Mouse (Mus musculus) hindlimb bud, embryonic 11.5 days (tissue): ENCODE measurements around the gene Nemf.
"Not testable (repeated sequence)": the region's sequence is repeated elsewhere in the genome, so short reads cannot be mapped to it uniquely, and the experiment has no call there.

Source experiments
- DNase-seq: peaks from one replicate; pipeline ENCODE4 v3.0.0-alpha.2; 2012; ENCODE audit warnings: low read depth, low spot score; ENCODE audit errors: extremely low spot score

The Nemf gene

DNA sequence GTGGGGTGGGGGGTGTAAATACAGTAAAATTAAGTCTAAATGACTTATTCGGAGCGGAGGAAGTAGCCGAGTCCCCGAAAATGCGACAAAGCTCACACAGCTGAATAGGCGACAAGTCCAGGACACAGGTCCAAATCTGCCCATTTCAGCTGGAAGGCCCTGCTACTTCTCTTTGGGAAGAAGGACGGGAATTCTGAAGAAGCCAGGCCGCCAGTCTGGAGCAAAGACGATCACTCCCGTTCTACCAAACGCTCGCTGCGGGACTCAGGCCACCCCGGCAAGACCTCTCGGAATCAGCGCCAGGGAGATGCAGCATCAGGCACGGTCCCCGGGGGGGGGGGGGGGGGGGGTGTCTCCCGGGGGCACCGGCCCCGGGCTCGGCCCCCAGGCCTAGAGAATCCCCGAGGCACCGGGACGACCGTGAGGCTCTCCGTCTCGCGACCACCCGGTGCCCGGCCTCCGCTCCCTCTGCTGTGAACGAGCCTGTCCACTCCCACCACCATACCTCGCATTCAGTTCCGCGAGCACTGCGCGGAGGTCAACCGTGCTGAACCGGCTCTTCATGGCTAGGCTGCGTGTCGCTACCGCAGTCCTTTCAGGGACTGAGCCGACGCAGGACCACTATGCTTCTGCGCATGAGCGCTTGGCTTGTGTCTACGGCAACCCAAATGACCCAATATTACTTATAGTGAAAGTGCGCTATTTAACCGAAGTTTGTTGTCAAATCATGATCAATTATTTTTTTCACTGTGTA is at the start of gene Nemf:
Gene Nemf, minus strand, starts transcription at position 620 of the 754 bp plus-strand sequence.
- DNase-seq, result peak; percentile 84

DNA sequence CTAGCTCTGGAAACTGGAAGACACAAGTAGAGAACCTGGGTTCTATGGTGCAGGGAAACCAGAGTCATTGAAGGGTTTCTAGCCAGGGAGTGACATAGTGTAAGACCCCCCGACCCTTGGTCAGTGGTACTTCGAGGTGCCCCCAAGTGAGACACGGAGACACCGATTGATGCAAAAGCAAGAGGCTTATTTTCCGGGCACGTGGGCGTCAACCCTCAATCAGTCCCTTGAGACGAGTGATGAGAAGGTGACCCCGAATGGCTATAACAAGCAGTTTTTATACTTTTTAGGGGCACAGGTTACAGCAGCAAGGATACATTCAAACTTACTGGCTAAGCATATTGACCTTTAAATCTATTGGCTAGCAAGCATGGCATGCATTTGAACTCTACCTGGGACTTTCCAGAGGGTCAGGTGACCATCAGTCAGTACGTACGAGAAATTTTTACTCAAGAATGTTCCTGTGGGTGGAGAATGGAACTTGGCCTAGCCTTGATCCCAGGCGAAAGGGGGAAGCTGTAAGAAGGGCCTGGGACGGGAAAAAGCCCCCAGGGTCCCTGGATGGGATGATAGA is 45.7 kb upstream of the Nemf start:
- no peak for DNase-seq

GRCm38 (mm10) chr12:69402100-69402499 is 45.1 kb upstream of the Nemf start:
- DNase-seq, result no peak

- no peak for DNase-seq
These were observed 43.9 kb upstream of the Nemf start for GRCm38 (mm10) chr12:69400871-69401286.

DNA sequence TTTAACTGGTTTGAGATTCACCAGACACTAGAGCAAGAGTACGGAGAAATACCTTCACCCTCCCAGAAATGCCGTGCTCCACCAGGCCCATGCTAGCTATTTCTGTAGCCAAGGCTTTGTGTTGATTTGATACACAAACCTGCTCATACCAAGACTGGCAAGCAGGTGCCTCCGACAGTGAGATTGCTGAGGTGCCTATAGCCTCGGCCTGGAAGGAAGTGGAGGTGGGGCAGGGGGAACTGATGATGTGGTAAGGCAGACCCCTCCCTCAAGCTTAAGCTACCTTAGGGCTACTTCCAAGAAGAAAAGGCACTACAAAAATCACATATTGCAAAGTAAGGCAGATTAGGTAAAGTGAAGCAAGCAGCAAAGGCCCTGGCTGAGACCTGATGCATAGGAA is 43.4 kb upstream of the Nemf start:
- no peak for DNase-seq

DNA sequence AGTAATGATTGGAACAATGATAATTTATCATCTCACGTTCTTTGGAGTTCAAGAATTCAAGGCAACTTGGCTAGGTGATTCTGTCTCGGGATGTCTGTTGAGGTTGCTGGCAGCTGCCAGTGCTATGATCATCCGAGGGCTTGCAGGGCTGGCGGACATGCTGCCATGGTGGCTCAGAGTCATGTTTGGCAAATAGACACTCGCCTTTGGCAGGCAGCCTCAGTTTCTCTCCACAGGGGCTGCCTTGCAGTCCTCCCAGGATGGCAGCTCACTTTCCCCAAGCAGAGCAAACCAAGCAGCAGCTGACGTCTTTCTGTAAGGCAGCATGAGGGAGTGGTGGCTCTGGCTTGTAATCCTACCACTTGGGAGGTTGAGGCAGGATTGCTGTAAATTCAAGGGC is 37.5 kb upstream of the Nemf start:
- no peak for DNase-seq

- DNase-seq, result no peak
These were observed 36.1 kb upstream of the Nemf start for GRCm38 (mm10) chr12:69393076-69393475.

GRCm38 (mm10) chr12:69390000-69390698 is 33.2 kb upstream of the Nemf start:
- DNase-seq, result no peak

DNA sequence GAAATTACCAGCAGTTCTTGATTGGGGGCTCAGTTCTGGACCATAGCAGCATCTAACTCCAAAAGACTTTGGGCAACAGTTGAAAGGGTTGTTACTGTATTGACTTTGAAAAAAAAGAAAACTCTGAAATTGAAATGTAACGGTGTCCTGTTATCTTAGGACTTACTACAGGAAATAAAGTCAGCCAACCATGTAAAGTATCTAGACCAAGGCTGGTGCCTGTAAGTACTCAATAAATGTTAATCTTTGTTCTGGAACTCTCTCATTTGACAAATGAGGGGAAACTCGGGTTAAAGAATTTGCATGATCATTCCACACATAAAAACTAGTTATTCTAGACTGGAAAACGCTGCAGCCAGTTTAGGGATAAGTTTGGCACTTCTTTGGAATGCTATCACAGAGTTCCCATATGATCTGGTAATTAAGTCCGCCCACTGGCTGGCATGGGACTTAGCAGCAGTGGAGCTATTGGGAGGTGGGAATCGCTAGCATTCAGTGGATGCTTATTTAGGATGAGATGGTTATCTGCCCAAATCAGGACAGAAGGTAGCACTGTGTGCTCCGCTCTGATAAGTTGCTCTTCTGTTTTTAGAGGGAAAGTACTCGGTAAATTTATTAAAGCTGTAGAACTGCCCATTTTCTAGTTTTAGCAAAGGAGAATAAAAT is 32.4 kb upstream of the Nemf start:
- DNase-seq, result no peak

- DNase-seq, result no peak
These were observed 31.4 kb upstream of the Nemf start for GRCm38 (mm10) chr12:69388321-69388869.

DNA sequence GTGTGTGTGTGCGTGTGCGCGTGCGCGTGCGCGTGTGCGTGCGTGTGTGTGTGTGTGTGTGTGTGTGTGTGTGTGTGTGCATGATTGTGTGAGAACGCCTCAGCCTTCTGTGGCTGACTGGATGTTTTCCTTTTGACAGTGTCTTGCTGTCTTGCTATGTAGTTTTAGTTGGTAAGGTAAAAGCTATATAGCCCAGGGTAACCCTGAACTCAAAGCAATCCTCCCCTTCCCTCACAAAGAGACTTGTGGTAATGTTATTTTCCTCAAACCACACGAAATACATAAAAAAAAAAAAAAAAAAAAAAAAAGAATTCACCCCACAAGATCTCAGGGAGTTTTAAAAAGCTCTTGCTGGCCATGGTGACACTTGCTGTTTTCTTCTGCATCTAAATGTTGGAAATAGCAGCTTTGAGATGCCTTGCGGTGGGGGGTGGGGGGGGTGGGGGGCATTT is 29.3 kb upstream of the Nemf start:
- not testable (repeated sequence) for DNase-seq

DNA sequence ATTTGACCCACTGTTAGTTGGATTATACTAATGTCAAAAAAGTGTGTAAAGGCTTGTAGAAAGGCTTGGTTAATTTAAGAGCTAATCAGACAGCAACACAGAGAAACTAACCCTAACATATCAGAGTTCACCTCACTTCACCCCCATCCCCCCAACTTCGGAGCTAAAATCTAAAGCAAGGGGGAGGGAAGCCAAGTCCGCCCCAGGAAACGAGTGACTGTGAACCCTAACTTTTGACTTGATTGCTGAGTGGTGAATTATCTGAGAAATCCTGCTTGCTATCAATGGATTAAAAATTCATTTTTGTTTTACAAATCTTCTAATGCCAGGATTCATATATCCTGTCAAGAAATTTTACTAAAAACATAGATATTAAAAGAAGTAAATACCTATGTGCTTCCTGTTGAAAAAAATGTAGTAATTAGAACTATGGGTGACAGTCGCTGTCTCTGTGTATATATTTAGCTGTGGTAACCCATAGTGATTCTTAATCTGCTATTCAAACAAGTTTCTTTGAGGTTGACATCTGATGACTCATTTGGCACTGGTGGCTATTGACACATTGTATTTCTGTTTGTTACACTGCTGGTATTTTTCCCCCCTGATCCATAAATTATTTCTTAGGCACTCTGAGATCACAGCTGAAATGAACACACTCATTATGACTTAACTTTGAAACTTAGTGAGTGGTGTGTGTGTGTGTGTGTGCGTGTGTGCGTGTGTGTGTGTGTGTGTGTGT is 28.7 kb upstream of the Nemf start:
- DNase-seq, result no peak

DNA sequence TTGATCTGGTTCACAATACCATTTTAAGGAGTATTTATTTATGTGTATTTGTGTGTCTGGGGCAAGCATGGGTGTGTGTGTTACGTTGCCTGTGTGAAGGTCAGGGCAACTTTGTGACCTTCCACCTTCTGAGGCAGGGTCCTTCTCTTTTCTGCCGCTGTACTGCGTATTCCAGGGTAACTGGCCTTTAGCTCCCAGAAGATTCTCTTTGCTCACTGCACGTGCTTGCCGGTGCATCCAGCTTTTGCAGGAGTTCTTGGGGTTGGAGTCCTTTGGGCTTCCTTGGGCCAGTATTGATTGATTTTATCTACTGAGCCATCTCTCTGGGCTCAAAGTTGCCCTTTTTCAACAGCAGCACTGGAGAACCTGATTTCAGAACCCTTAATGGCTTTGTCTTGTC is 27.6 kb upstream of the Nemf start:
- no peak for DNase-seq

DNA sequence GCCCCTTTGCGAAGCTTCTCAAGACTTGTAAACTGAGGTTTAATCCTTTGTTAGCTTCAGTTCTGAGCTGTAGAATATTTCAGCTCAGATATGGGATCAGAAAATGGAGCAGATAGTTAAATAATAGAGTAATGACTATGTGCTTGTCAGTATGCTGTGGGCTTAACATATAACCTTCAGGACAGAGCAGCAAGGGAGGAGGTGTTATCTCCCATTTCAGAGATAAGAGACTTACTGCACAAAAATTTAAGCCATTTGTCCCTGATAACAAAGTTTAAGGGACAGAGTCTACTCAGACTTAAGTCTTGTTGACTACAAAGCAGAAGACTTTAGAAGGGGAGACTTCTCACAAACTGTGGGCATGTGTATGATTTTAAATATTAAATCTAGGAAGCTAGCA is 25.9 kb upstream of the Nemf start:
- no peak for DNase-seq

DNA sequence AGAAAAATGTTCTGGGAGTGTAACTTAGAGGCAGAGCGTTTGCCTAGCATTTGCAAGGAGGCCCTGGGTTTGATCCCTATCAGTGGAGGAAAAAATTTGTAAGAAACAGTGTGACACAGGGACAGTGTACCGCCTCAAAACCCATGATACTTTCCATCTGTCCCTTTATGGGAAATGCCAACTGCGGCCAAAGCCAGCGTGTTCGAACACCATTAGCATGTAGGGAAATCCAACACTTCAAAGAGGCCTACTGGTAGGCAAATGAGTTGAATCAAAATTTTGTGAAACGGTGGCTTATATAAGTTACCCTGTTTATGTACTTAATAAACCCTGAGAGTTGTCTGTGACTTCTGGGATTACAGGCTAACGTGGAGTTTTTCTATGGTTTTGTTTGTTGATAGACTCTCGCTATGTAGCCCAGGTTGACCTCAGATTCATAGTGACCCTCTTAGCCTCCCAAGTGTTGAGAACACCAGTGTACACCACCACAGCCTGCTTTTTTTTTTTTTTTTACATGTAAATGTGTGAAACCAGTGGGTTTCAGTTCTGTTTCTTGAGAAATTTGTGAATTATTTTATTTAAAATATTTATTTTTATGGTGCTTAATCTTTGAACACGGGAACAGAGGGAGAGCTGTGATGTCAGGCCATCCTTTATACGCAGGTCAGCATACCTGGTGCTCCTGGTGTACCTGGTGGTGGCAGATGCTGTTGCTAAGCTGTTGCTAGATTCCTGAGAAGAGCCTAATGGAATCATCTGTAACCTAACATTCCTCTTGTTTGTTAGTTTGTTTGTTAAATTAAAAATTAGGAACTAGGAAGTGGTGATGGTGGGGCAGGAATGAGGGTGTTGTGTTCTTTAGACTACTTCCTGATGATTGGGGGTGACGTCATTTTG is 21.8 kb upstream of the Nemf start:
- no peak for DNase-seq

DNA sequence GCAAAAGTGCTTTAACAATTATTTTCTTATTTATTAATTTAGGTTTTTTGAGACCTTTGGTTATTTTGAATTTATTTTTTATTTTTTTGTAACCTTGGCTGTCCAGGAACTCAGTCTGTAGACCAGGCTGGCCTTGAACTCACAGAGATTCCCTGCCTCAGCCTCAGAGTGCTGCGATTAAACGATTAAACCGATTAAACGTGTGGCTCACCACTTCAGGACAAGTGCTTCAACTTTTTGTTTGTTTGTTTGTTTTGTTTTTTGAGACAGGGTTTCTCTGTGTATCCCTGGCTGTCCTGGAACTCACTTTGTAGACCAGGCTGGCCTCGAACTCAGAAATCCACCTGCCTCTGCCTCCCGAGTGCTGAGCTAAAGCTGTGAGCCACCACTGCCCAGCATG is 20.7 kb upstream of the Nemf start:
- DNase-seq, result not testable (repeated sequence)

- DNase-seq, result no peak
These were observed 20.2 kb upstream of the Nemf start for GRCm38 (mm10) chr12:69377188-69377587.

GRCm38 (mm10) chr12:69376132-69376531 is 19.2 kb upstream of the Nemf start:
- no peak for DNase-seq
